Mouse (Mus musculus) CH12.LX (cell line): ENCODE measurements around the gene Ryk. TPM values are rescaled to one million over a fixed set of nuclear protein-coding genes. Genes with fewer than 3 reads are reported as not detected.

Experiments
- DNase-seq: peaks from one replicate; pipeline ENCODE4 v3.0.0-alpha.2; 2013; ENCODE audit errors: extremely low read depth
- H3K27ac ChIP-seq: 2 replicates; pipeline ENCODE4 v1.5.1; 2012; ENCODE audit warnings: low read depth, mild to moderate bottlenecking, control low read depth, moderate library complexity; ENCODE audit not compliant: insufficient read depth
- H3K27me3 ChIP-seq: replicated peaks from 2 replicates; pipeline ENCODE3; 2012; ENCODE audit warnings: inconsistent platforms
- H3K36me3 ChIP-seq, 2 experiments: replicated peaks in 1 of 2; 2 replicates each; pipeline versions ENCODE3 to v1.6.1; 2012; ENCODE audit warnings: inconsistent platforms in 1 of 2, low read length in 1 of 2, mild to moderate bottlenecking in 1 of 2, mixed read lengths in 1 of 2, moderate library complexity in 1 of 2; ENCODE audit not compliant: control insufficient read depth in 1 of 2, insufficient read depth in 1 of 2
- H3K4me1 ChIP-seq, 2 experiments: 2 replicates each; pipeline ENCODE4 v1.6.1; 2012; ENCODE audit warnings: inconsistent platforms in 1 of 2, moderate library complexity in 1 of 2; ENCODE audit not compliant: insufficient read depth in 2 of 2, control insufficient read depth in 1 of 2
- H3K4me2 ChIP-seq: 2 replicates; pipeline ENCODE4 v1.6.1; 2012; ENCODE audit warnings: low read depth, mild to moderate bottlenecking, control low read depth; ENCODE audit not compliant: poor library complexity, insufficient read depth, severe bottlenecking
- H3K4me3 ChIP-seq, 3 experiments: fragments of 150-350 bp in 1 of 3; sonication (generic) in 1 of 3; replicated peaks in 1 of 3; 2 replicates each; pipeline versions ENCODE3 to v1.5.1; 2011 to 2012; ENCODE audit warnings: low read depth in 2 of 3, low read length in 2 of 3, mild to moderate bottlenecking in 2 of 3, moderate library complexity in 2 of 3, control low read depth in 1 of 3, improper control_type of control experiment in 1 of 3, inconsistent platforms in 1 of 3, mixed read lengths in 1 of 3; ENCODE audit not compliant: poor library complexity in 1 of 3
- H3K79me2 ChIP-seq: replicated peaks from 2 replicates; pipeline ENCODE4 v1.6.1; 2012; ENCODE audit warnings: mild to moderate bottlenecking, moderate library complexity; ENCODE audit not compliant: control insufficient read depth, poor library complexity, insufficient read depth, severe bottlenecking; ENCODE audit errors: extremely low read depth
- H3K9ac ChIP-seq: 2 replicates; pipeline ENCODE4 v1.6.1; 2012; ENCODE audit warnings: low read depth, mild to moderate bottlenecking, control low read depth, moderate library complexity; ENCODE audit not compliant: insufficient read depth
- H3K9me3 ChIP-seq: replicated peaks from 2 replicates; pipeline ENCODE3; 2012; ENCODE audit warnings: low read length, inconsistent platforms, mixed read lengths
- BHLHE40 ChIP-seq: IDR thresholded peaks from 2 replicates; pipeline ENCODE4 v1.6.1; 2011; ENCODE audit warnings: mild to moderate bottlenecking, low read depth, low read length, improper control_type of control experiment
- CHD2 ChIP-seq: IDR thresholded peaks from 2 replicates; pipeline ENCODE4 v1.6.1; 2011; ENCODE audit warnings: low read length, improper control_type of control experiment
- CTCF ChIP-seq, 2 experiments: IDR thresholded peaks in 1 of 2; conservative IDR thresholded peaks in 1 of 2; 2 replicates each; pipeline ENCODE4 v1.5.1; 2011 to 2012; ENCODE audit warnings: low read depth in 2 of 2, low read length in 2 of 2, improper control_type of control experiment in 1 of 2, inconsistent platforms in 1 of 2, mild to moderate bottlenecking in 1 of 2, moderate library complexity in 1 of 2
- ELF1 ChIP-seq: IDR thresholded peaks from 2 replicates; pipeline ENCODE4 v1.6.1; 2014; ENCODE audit warnings: low read depth, mild to moderate bottlenecking, inconsistent platforms, low read length, improper control_type of control experiment
- EP300 ChIP-seq: IDR thresholded peaks from 2 replicates; pipeline ENCODE4 v1.6.1; 2011; ENCODE audit warnings: low read length, improper control_type of control experiment
- ETS1 ChIP-seq: conservative IDR thresholded peaks from 2 replicates; pipeline ENCODE4 v1.6.1; 2012; ENCODE audit warnings: low read depth, mild to moderate bottlenecking, inconsistent platforms, low read length, improper control_type of control experiment, moderate library complexity
- IRF4 ChIP-seq: IDR thresholded peaks from 2 replicates; pipeline ENCODE4 v1.6.1; 2014; ENCODE audit warnings: low read depth, mild to moderate bottlenecking, inconsistent platforms, low read length, improper control_type of control experiment
- MAFK ChIP-seq: IDR thresholded peaks from 2 replicates; pipeline ENCODE4 v1.6.1; 2011; ENCODE audit warnings: low read length, improper control_type of control experiment; ENCODE audit not compliant: insufficient replicate concordance
- MAZ ChIP-seq: IDR thresholded peaks from 2 replicates; pipeline ENCODE4 v1.6.1; 2012; ENCODE audit warnings: low read depth, mild to moderate bottlenecking, inconsistent platforms, low read length, improper control_type of control experiment, moderate library complexity
- MYC ChIP-seq: IDR thresholded peaks from 2 replicates; pipeline ENCODE4 v1.6.1; 2011; ENCODE audit warnings: low read depth, mild to moderate bottlenecking, improper control_type of control experiment, low read length
- NRF1 ChIP-seq: IDR thresholded peaks from 2 replicates; pipeline ENCODE4 v1.6.1; 2014; ENCODE audit warnings: low read depth, mild to moderate bottlenecking, inconsistent platforms, low read length, improper control_type of control experiment, moderate library complexity
- PAX5 ChIP-seq: IDR thresholded peaks from 2 replicates; pipeline ENCODE4 v1.6.1; 2012; ENCODE audit warnings: low read length, inconsistent platforms, mixed read lengths
- RAD21 ChIP-seq: IDR thresholded peaks from 2 replicates; pipeline ENCODE4 v1.6.1; 2011; ENCODE audit warnings: low read depth, mild to moderate bottlenecking, low read length, improper control_type of control experiment, moderate library complexity
- RCOR1 ChIP-seq: conservative IDR thresholded peaks from 2 replicates; pipeline ENCODE4 v1.6.1; 2012; ENCODE audit warnings: low read depth, mild to moderate bottlenecking, inconsistent platforms, low read length, improper control_type of control experiment
- SIN3A ChIP-seq: IDR thresholded peaks from 2 replicates; pipeline ENCODE4 v1.6.1; 2012; ENCODE audit warnings: low read length, improper control_type of control experiment, inconsistent platforms
- SMC3 ChIP-seq: IDR thresholded peaks from 2 replicates; pipeline ENCODE4 v1.6.1; 2011; ENCODE audit warnings: low read depth, low read length, improper control_type of control experiment
- TBP ChIP-seq: conservative IDR thresholded peaks from 2 replicates; pipeline ENCODE4 v1.6.1; 2011; ENCODE audit warnings: low read depth, low read length, improper control_type of control experiment
- UBTF ChIP-seq: IDR thresholded peaks from 2 replicates; pipeline ENCODE4 v1.6.1; 2012; ENCODE audit warnings: low read depth, mild to moderate bottlenecking, inconsistent platforms, low read length, improper control_type of control experiment, moderate library complexity
- ZKSCAN1 ChIP-seq: IDR thresholded peaks from 2 replicates; pipeline ENCODE4 v1.6.1; 2012; ENCODE audit warnings: low read depth, inconsistent platforms, low read length, improper control_type of control experiment, borderline replicate concordance
- dilution Hi-C: fragments of 300-500 bp; cut with MboI; formaldehyde crosslinking; loops from 2 replicates; pipeline ENCODE4 v1.14.3; 2020; ENCODE audit warnings: low sequenced_read_pairs; ENCODE audit not compliant: extremely low pct_unique_long_range_greater_than_20kb, extremely low pct_ligation_motif_present
- in situ Hi-C: fragments of 300-500 bp; cut with MboI; formaldehyde crosslinking; loops from 3 replicates; pipeline ENCODE4 v1.14.3; 2019; ENCODE audit warnings: low sequenced_read_pairs, low pct_ligation_motif_present, low pct_unique_long_range_greater_than_20kb, mixed read lengths
- polyA plus RNA-seq: library from polyadenylated mRNA; unstranded; fragments of >175 nt; gene quantifications from 2 replicates; pipeline ENCODE4 v1.2.1, GENCODE M21; 2012; ENCODE audit warnings: low read depth; ENCODE audit not compliant: insufficient read length
- total RNA-seq, 2 experiments: library from RNA; depleted of rRNA; stranded (reverse); fragments of 300-350 nt in 1 of 2; fragments of >200 nt in 1 of 2; gene quantifications; 2 replicates each; pipeline ENCODE4 v1.2.3; 2012 to 2014

The Ryk gene
- total and polyA plus RNA-seq, 3 experiments = 12.8 to 27.2 (median 21.4) TPM

GRCm38 (mm10) chr9:102923836-102924235 lies 89.1 kb downstream of the Ryk start:
- DNase-seq = no peak
- Histone ChIP-seq H3K9ac (no peak overlapping the region), H3K4me3 (no peak overlapping the region), H3K4me1 (no peaks in the 10 kb centered on the region), H3K4me2 (no peak overlapping the region), H3K27ac (no peak overlapping the region)
- no peak for TF ChIP-seq TBP
- TF ChIP-seq, all 38 proteins: peak for 0
- H3K9me3 ChIP-seq = no peaks in the 10 kb centered on the region
- in situ Hi-C loops = no loop called here
- dilution Hi-C loops = no loop called here
- H3K36me3 ChIP-seq = no peaks in the 10 kb centered on the region
- H3K79me2 ChIP-seq = no peaks in the 10 kb centered on the region
- no peaks in the 10 kb centered on the region for H3K27me3 ChIP-seq

GRCm38 (mm10) chr9:102924627-102925316 lies 90.1 kb downstream of the Ryk start:
- dilution Hi-C loops = no loop called here
- in situ Hi-C loops = no loop called here
- H3K27me3 ChIP-seq = no peaks in the 10 kb centered on the region
- no peaks in the 10 kb centered on the region for H3K4me1 ChIP-seq
- H3K9ac ChIP-seq = no peak overlapping the region
- no peak for DNase-seq
- H3K79me2 ChIP-seq = no peaks in the 10 kb centered on the region
- no peak overlapping the region for H3K4me3 ChIP-seq
- H3K27ac ChIP-seq = no peak overlapping the region
- no peak overlapping the region for H3K4me2 ChIP-seq
- H3K36me3 ChIP-seq = no peaks in the 10 kb centered on the region
- TF ChIP-seq CTCF (conservative IDR thresholded peaks at IDR 0.05 in 1 of 2, IDR thresholded peaks at IDR 0.05 in 1 of 2; ENCODE audit: low read depth in 2 of 2, low read length in 2 of 2) (no peak), BHLHE40 (0 out of 2 replicates have a peak, but pooled peaks have one; percentile 23)
- TF ChIP-seq, all 38 proteins: peak for 1
- no peaks in the 10 kb centered on the region for H3K9me3 ChIP-seq

- dilution Hi-C loops = no loop called here
- in situ Hi-C loops = no loop called here
- no peak for TF ChIP-seq SIN3A
- no peak for TF ChIP-seq CHD2
- no peak for TF ChIP-seq TBP
- no peak for TF ChIP-seq BHLHE40
- TF ChIP-seq MAZ = no peak
- TF ChIP-seq IRF4 = no peak
- TF ChIP-seq MAFK = no peak
- TF ChIP-seq ZKSCAN1 = no peak
- no peak for TF ChIP-seq PAX5
- TF ChIP-seq SMC3 = no peak
- TF ChIP-seq ETS1 = no peak
- TF ChIP-seq EP300 = no peak
- TF ChIP-seq UBTF = no peak
- TF ChIP-seq NRF1 = no peak
- TF ChIP-seq CTCF (conservative IDR thresholded peaks at IDR 0.05 in 1 of 2, IDR thresholded peaks at IDR 0.05 in 1 of 2; ENCODE audit: low read depth in 2 of 2, low read length in 2 of 2) = no peak
- no peak for TF ChIP-seq ELF1
- no peak for TF ChIP-seq RAD21
- no peak for TF ChIP-seq RCOR1
- TF ChIP-seq MYC = no peak
- no peak overlapping the region for H3K4me3 ChIP-seq
- H3K4me1 ChIP-seq = no peaks in the 10 kb centered on the region
- H3K36me3 ChIP-seq = no peaks in the 10 kb centered on the region
- H3K27ac ChIP-seq = no peak overlapping the region
- no peak overlapping the region for H3K4me2 ChIP-seq
- no peaks in the 10 kb centered on the region for H3K27me3 ChIP-seq
- H3K9ac ChIP-seq = no peak overlapping the region
- H3K9me3 ChIP-seq = no peaks in the 10 kb centered on the region
- no peaks in the 10 kb centered on the region for H3K79me2 ChIP-seq
- DNase-seq = no peak
Measured at GRCm38 (mm10) chr9:102926137-102926536, 91.4 kb downstream of the Ryk start.
